ENCODE assay signal across 8 mouse cellular contexts in the genomic region with DNA sequence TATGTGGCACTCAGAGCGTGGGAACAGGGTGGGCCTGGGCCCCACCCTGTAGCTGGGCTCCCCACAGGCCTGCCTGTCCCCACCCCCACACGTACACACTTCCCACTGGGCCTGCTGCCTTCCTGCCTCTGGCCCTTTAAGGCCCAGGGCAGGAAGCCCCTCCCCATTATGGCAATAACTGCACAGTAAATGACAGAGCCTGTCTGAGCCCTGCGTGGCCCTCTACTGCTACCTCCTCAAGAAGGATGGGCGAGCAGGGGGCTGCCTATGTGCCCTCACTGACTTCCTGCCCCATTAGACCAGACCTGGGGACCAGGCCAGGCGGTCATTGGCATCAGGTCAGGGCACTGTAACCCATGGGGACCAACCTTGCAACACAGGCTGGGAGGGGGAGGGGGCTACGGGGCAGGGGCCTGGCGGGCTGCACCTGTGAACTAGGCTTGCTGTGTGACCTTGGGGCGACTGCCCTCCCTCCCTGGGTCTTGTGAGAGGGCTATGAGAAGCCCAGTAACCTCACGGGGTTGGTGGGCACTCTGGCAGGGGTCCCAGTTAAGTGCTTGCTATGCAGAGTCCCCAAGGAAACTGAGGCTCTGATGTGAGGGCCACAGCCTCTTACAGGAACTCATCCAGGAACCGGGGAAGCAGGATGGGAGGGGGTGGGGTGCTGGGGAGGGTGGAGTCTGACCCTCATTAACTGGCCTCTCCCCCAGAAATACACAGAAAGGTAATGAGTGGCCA. TPM values are rescaled to one million over a fixed set of nuclear protein-coding genes. Genes with fewer than 3 reads are reported as not detected.
DNase-seq lines count a peak whose midpoint lies in the region; ATAC-seq lines count a peak whose summit lies in the region.

No protein-coding gene starts in this region.

- WGBS in embryonic facial prominence, embryonic 11.5 days = 56% methylated on average over 10 of the region's 10 CpGs
- WGBS in hindbrain, embryonic 14.5 days = 67% methylated on average over 10 of the region's 10 CpGs
- WGBS in liver, embryonic 16.5 days (ENCODE audit: insufficient replicate concordance) = 40% methylated on average over 10 of the region's 10 CpGs
- 39% methylated on average over 10 of the region's 10 CpGs for WGBS in stomach, embryonic 15.5 days

- no peak overlapping the region for H3K27ac ChIP-seq in embryonic facial prominence, embryonic 11.5 days (replicated peaks; ENCODE audit: low read depth, low read length)
- no peak overlapping the region for H3K27ac ChIP-seq in hindbrain, embryonic 14.5 days
- peak overlapping the region; percentile 55 for H3K27ac ChIP-seq in liver, embryonic 16.5 days (ENCODE audit: low read length)
- H3K27ac ChIP-seq in stomach, embryonic 15.5 days = peak overlapping the region; percentile 87

- peak; percentile 39 for DNase-seq in kidney, adult 11 months
- no peak for DNase-seq in kidney, adult 9 months
- DNase-seq in embryonic facial prominence, embryonic 11.5 days (ENCODE audit: low spot score) = no peak
- no peak for DNase-seq in hindbrain, embryonic 14.5 days (ENCODE audit: low spot score)
- DNase-seq in Muller cell, postnatal 12 days (ENCODE audit: inconsistent ontology term) = no peak

- H3K4me1 ChIP-seq in embryonic facial prominence, embryonic 11.5 days (ENCODE audit: control insufficient read depth, insufficient read depth, low read length) = peaks cover 15% of the 10 kb centered on the region
- peaks cover 29% of the 10 kb centered on the region for H3K4me1 ChIP-seq in hindbrain, embryonic 14.5 days (replicated peaks; ENCODE audit: control insufficient read depth, insufficient read depth, low read length)
- peaks cover 57% of the 10 kb centered on the region for H3K4me1 ChIP-seq in liver, embryonic 16.5 days (ENCODE audit: control insufficient read depth, low read depth, low read length)
- H3K4me1 ChIP-seq in stomach, embryonic 15.5 days = peaks cover 53% of the 10 kb centered on the region

- H3K9ac ChIP-seq in embryonic facial prominence, embryonic 11.5 days (replicated peaks; ENCODE audit: low read length) = no peak overlapping the region; the same call in 1 of the 2 replicates
- H3K9ac ChIP-seq in hindbrain, embryonic 14.5 days = peak overlapping the region; percentile 20; the same call in 1 of the 2 replicates
- H3K9ac ChIP-seq in liver, embryonic 16.5 days (ENCODE audit: low read depth, low read length) = peak overlapping the region; percentile 89
- peak overlapping the region; percentile 19; the same call in 1 of the 2 replicates for H3K9ac ChIP-seq in stomach, embryonic 15.5 days

- H3K4me2 ChIP-seq in embryonic facial prominence, embryonic 11.5 days (ENCODE audit: low read depth, low read length) = peak overlapping the region; percentile 16; the same call in 1 of the 2 replicates
- H3K4me2 ChIP-seq in hindbrain, embryonic 14.5 days (replicated peaks) = peak overlapping the region; percentile 3
- peak overlapping the region; percentile 93 for H3K4me2 ChIP-seq in liver, embryonic 16.5 days (ENCODE audit: low read depth, low read length)
- peak overlapping the region; percentile 82 for H3K4me2 ChIP-seq in stomach, embryonic 15.5 days

- H3K27me3 ChIP-seq in embryonic facial prominence, embryonic 11.5 days (ENCODE audit: control insufficient read depth, insufficient read depth, low read length) = peaks cover under 1% of the 10 kb centered on the region; the same call in 1 of the 2 replicates
- no peaks in the 10 kb centered on the region for H3K27me3 ChIP-seq in hindbrain, embryonic 14.5 days (ENCODE audit: control insufficient read depth, insufficient read depth, low read length)
- H3K27me3 ChIP-seq in liver, embryonic 16.5 days (ENCODE audit: control insufficient read depth, insufficient read depth, low read depth, low read length) = no peaks in the 10 kb centered on the region
- H3K27me3 ChIP-seq in stomach, embryonic 15.5 days (replicated peaks) = no peaks in the 10 kb centered on the region

- H3K36me3 ChIP-seq in embryonic facial prominence, embryonic 11.5 days (replicated peaks; ENCODE audit: control insufficient read depth, insufficient read depth, low read depth, low read length) = peaks cover 13% of the 10 kb centered on the region
- H3K36me3 ChIP-seq in hindbrain, embryonic 14.5 days (replicated peaks; ENCODE audit: control insufficient read depth, insufficient read depth) = peaks cover 24% of the 10 kb centered on the region
- peaks cover 29% of the 10 kb centered on the region for H3K36me3 ChIP-seq in liver, embryonic 16.5 days (ENCODE audit: control insufficient read depth, insufficient read depth)
- H3K36me3 ChIP-seq in stomach, embryonic 15.5 days = peaks cover 29% of the 10 kb centered on the region

- no peaks in the 10 kb centered on the region for H3K9me3 ChIP-seq in embryonic facial prominence, embryonic 11.5 days (replicated peaks; ENCODE audit: control insufficient read depth, low read length)
- no peaks in the 10 kb centered on the region for H3K9me3 ChIP-seq in hindbrain, embryonic 14.5 days (ENCODE audit: control insufficient read depth, low read length)
- no peaks in the 10 kb centered on the region for H3K9me3 ChIP-seq in liver, embryonic 16.5 days (replicated peaks; ENCODE audit: control insufficient read depth, low read length)
- H3K9me3 ChIP-seq in stomach, embryonic 15.5 days = no peaks in the 10 kb centered on the region

- ATAC-seq in embryonic facial prominence, embryonic 11.5 days (replicated peaks; ENCODE audit: insufficient number of reproducible peaks, low FRiP score, low TSS enrichment, low read depth) = no peak
- no peak for ATAC-seq in hindbrain, embryonic 14.5 days (ENCODE audit: low FRiP score)
- no peak for ATAC-seq in liver, embryonic 16.5 days (ENCODE audit: low read depth)
- ATAC-seq in stomach, embryonic 15.5 days (ENCODE audit: insufficient read depth, low FRiP score, low read depth) = no peak
- ATAC-seq in inflammation-experienced regulatory T-cells, adult 6 months = no peak

- 0 out of 2 replicates have a peak overlapping the region, but pooled peaks have one; percentile 8 for H3K4me3 ChIP-seq in embryonic facial prominence, embryonic 11.5 days (ENCODE audit: low read depth, low read length)
- no peak overlapping the region for H3K4me3 ChIP-seq in hindbrain, embryonic 14.5 days (replicated peaks; ENCODE audit: low read length)
- peak overlapping the region; percentile 93 for H3K4me3 ChIP-seq in liver, embryonic 16.5 days (ENCODE audit: low read depth, low read length)
- H3K4me3 ChIP-seq in stomach, embryonic 15.5 days (replicated peaks) = peak overlapping the region; percentile 81

RNA-seq across cellular contexts. Expression of gene Zbtb7a, which starts 5.9 kb away (rescaled TPM):
- 4.9 and 5.5 TPM in 2 replicates for polyA plus RNA-seq in embryonic facial prominence, embryonic 11.5 days (2014; fragmentation: Nextera tagmentation; extraction: Ambion mirVana)
- 12.4 and 14.4 TPM in 2 replicates for polyA plus RNA-seq in hindbrain, embryonic 14.5 days (2014; fragmentation: Nextera tagmentation; extraction: Ambion mirVana)
- 30.0 and 35.0 TPM in 2 replicates for polyA plus RNA-seq in liver, embryonic 16.5 days (2015; fragmentation: Nextera tagmentation; extraction: Ambion mirVana)
- polyA plus RNA-seq in stomach, embryonic 15.5 days (2015; fragmentation: Nextera tagmentation; extraction: Ambion mirVana) = 56.2 and 60.1 TPM in 2 replicates
- 10 to 100 TPM in 1 of 3 experiments, 1 to 10 TPM in 2; 8.5 to 10.8 (median 9.3) TPM for polyA plus RNA-seq in inflammation-experienced regulatory T-cells, adult 6 months (2017; shearing (Covaris generic))

RNA-seq across cellular contexts. Expression of gene Pias4, which starts 26.8 kb away (rescaled TPM):
- 36.1 and 46.5 TPM in 2 replicates for polyA plus RNA-seq in embryonic facial prominence, embryonic 11.5 days (2014; fragmentation: Nextera tagmentation; extraction: Ambion mirVana)
- 43.7 and 48.3 TPM in 2 replicates for polyA plus RNA-seq in hindbrain, embryonic 14.5 days (2014; fragmentation: Nextera tagmentation; extraction: Ambion mirVana)
- polyA plus RNA-seq in liver, embryonic 16.5 days (2015; fragmentation: Nextera tagmentation; extraction: Ambion mirVana) = 21.8 and 22.1 TPM in 2 replicates
- polyA plus RNA-seq in stomach, embryonic 15.5 days (2015; fragmentation: Nextera tagmentation; extraction: Ambion mirVana) = 41.8 and 44.9 TPM in 2 replicates
- 10 to 100 TPM; 15.4 to 21.5 (median 17.1) TPM for polyA plus RNA-seq in inflammation-experienced regulatory T-cells, adult 6 months (2017; shearing (Covaris generic))

RNA-seq across cellular contexts. Expression of gene Map2k2, which starts 35.2 kb away (rescaled TPM):
- polyA plus RNA-seq in embryonic facial prominence, embryonic 11.5 days (2014; fragmentation: Nextera tagmentation; extraction: Ambion mirVana) = 191 and 192 TPM in 2 replicates
- polyA plus RNA-seq in hindbrain, embryonic 14.5 days (2014; fragmentation: Nextera tagmentation; extraction: Ambion mirVana) = 222 and 230 TPM in 2 replicates
- polyA plus RNA-seq in liver, embryonic 16.5 days (2015; fragmentation: Nextera tagmentation; extraction: Ambion mirVana) = 93.8 and 100 TPM in 2 replicates
- 159 and 181 TPM in 2 replicates for polyA plus RNA-seq in stomach, embryonic 15.5 days (2015; fragmentation: Nextera tagmentation; extraction: Ambion mirVana)
- polyA plus RNA-seq in inflammation-experienced regulatory T-cells, adult 6 months (2017; shearing (Covaris generic)) = 10 to 100 TPM; 22.1 to 27.1 (median 23.3) TPM

RNA-seq across cellular contexts. Expression of gene Eef2, which starts 35.5 kb away (rescaled TPM):
- 417 and 424 TPM in 2 replicates for polyA plus RNA-seq in embryonic facial prominence, embryonic 11.5 days (2014; fragmentation: Nextera tagmentation; extraction: Ambion mirVana)
- polyA plus RNA-seq in hindbrain, embryonic 14.5 days (2014; fragmentation: Nextera tagmentation; extraction: Ambion mirVana) = 413 and 447 TPM in 2 replicates
- 266 and 282 TPM in 2 replicates for polyA plus RNA-seq in liver, embryonic 16.5 days (2015; fragmentation: Nextera tagmentation; extraction: Ambion mirVana)
- 517 and 544 TPM in 2 replicates for polyA plus RNA-seq in stomach, embryonic 15.5 days (2015; fragmentation: Nextera tagmentation; extraction: Ambion mirVana)
- polyA plus RNA-seq in inflammation-experienced regulatory T-cells, adult 6 months (2017; shearing (Covaris generic)) = 1,000 to 10,000 TPM in 1 of 3 experiments, 100 to 1,000 TPM in 2; 925 to 1,158 (median 972) TPM

RNA-seq across cellular contexts. Expression of gene Dapk3, which starts 41.9 kb away (rescaled TPM):
- polyA plus RNA-seq in embryonic facial prominence, embryonic 11.5 days (2014; fragmentation: Nextera tagmentation; extraction: Ambion mirVana) = 47.4 and 49.4 TPM in 2 replicates
- polyA plus RNA-seq in hindbrain, embryonic 14.5 days (2014; fragmentation: Nextera tagmentation; extraction: Ambion mirVana) = 68.2 and 76.7 TPM in 2 replicates
- 11.0 and 12.2 TPM in 2 replicates for polyA plus RNA-seq in liver, embryonic 16.5 days (2015; fragmentation: Nextera tagmentation; extraction: Ambion mirVana)
- 61.9 and 65.4 TPM in 2 replicates for polyA plus RNA-seq in stomach, embryonic 15.5 days (2015; fragmentation: Nextera tagmentation; extraction: Ambion mirVana)
- 1 to 10 TPM; 3.1 to 5.4 (median 3.6) TPM for polyA plus RNA-seq in inflammation-experienced regulatory T-cells, adult 6 months (2017; shearing (Covaris generic))

Comparison
In these comparisons a context has a peak if more than half of its experiments do, and no peak if none do; other contexts are left out.
1. H3K27ac ChIP-seq: peak in liver, embryonic 16.5 days (single experiment) and stomach, embryonic 15.5 days (single experiment); none in embryonic facial prominence, embryonic 11.5 days (single experiment) and hindbrain, embryonic 14.5 days (single experiment).
2. H3K4me2 ChIP-seq: peak in every context shown above with its lines; median percentile 93 in liver, embryonic 16.5 days; 82 in stomach, embryonic 15.5 days; 16 in embryonic facial prominence, embryonic 11.5 days; 3 in hindbrain, embryonic 14.5 days.